Mouse (Mus musculus) kidney, adult 2 months (tissue): ENCODE results near the gene Lypd3. TPM values are rescaled to one million over a fixed set of nuclear protein-coding genes. Genes with fewer than 3 reads are reported as not detected.

ENCODE experiments used
- DNase-seq: peaks from one replicate; pipeline ENCODE4 v3.0.0; 2021
- H3K27ac ChIP-seq: fragments of 200-500 bp; 2 replicates; pipeline ENCODE4 v1.5.1; 2012; ENCODE audit warnings: low read depth, low read length, control low read depth, inconsistent platforms; ENCODE audit not compliant: insufficient read depth
- H3K27me3 ChIP-seq: fragments of 200-500 bp; replicated peaks from 2 replicates; pipeline ENCODE4 v1.6.1; 2012; ENCODE audit warnings: mild to moderate bottlenecking, moderate library complexity, low read length, inconsistent platforms; ENCODE audit not compliant: control insufficient read depth, insufficient read depth
- H3K36me3 ChIP-seq: fragments of 200-500 bp; 2 replicates; pipeline ENCODE4 v1.6.1; 2012; ENCODE audit warnings: mild to moderate bottlenecking, moderate library complexity, low read length, inconsistent platforms; ENCODE audit not compliant: control insufficient read depth, insufficient read depth
- H3K4me1 ChIP-seq: fragments of 200-500 bp; 2 replicates; pipeline ENCODE4 v1.6.1; 2011; ENCODE audit warnings: low read length; ENCODE audit not compliant: control insufficient read depth, insufficient read depth
- H3K4me3 ChIP-seq: fragments of 200-500 bp; 2 replicates; pipeline ENCODE4 v1.5.1; 2011; ENCODE audit warnings: mild to moderate bottlenecking, low read depth, low read length, control low read depth; ENCODE audit not compliant: insufficient read depth
- CTCF ChIP-seq: fragments of 200-500 bp; conservative IDR thresholded peaks from 2 replicates; pipeline ENCODE4 v1.5.1; 2011; ENCODE audit warnings: low read depth, mild to moderate bottlenecking, control low read depth, low read length, moderate library complexity, mixed read lengths; ENCODE audit not compliant: insufficient read depth, insufficient read length
- POLR2A ChIP-seq: fragments of 200-500 bp; IDR thresholded peaks from one replicate; pipeline ENCODE4 v1.6.1; 2011; ENCODE audit warnings: low read depth, low read length, control low read depth
- WGBS: fragments of 180-500 bp; shearing (Covaris S2); methylation state at CpG from one replicate; pipeline ENCODE4 v1.1.7; 2018; 5-methylcytosine and 5-hydroxymethylcytosine counted together
- polyA plus RNA-seq: library from polyadenylated mRNA; depleted of rRNA; stranded (reverse); fragments of >200 nt; gene quantifications from 2 replicates; pipeline ENCODE4 v1.2.3, GENCODE M21; 2012; rRNA removed

The Lypd3 gene
- 0.06 and 0.67 TPM in 2 replicates for polyA plus RNA-seq

GRCm38 (mm10) chr7:24636264-24636663, at the start of gene Lypd3:
TSS of gene Lypd3 (plus strand) at chr7:24636550.
- H3K27ac ChIP-seq: no peak within 1 kb of the TSS
- H3K27me3 ChIP-seq: no peaks in the 10 kb centered on the region; the same call in 1 of the 2 replicates
- TF ChIP-seq POLR2A (no peak), CTCF (no peak)
- 26% methylated on average over 15 of the region's 15 CpGs for WGBS
- DNase-seq: no peak
- H3K4me3 ChIP-seq: no peak within 1 kb of the TSS
- H3K4me1 ChIP-seq: no peaks in the 10 kb centered on the region
- H3K36me3 ChIP-seq: no peaks in the 10 kb centered on the region

GRCm38 (mm10) chr7:24586828-24587227, 49.5 kb upstream of the Lypd3 start:
- Histone ChIP-seq H3K36me3 (no peaks in the 10 kb centered on the region), H3K4me1 (peaks cover 4% of the 10 kb centered on the region), H3K4me3 (no peak overlapping the region), H3K27me3 (no peaks in the 10 kb centered on the region), H3K27ac (no peak overlapping the region)
- TF ChIP-seq CTCF (no peak), POLR2A (no peak)
- DNase-seq: no peak
- 26% methylated on average over 8 of the region's 8 CpGs for WGBS

GRCm38 (mm10) chr7:24587330-24588105, 48.8 kb upstream of the Lypd3 start, which contains the start of the genes Ethe1 and Zfp575:
TSS of gene Ethe1 (plus strand) at chr7:24587543.
TSS of gene Zfp575 (minus strand) at chr7:24587641.
- Histone ChIP-seq H3K36me3 (no peaks in the 10 kb centered on the region), H3K27ac (no peak within 1 kb of the TSS; the same call in 1 of the 2 replicates), H3K4me1 (peaks cover 4% of the 10 kb centered on the region), H3K4me3 (peak within 1 kb of the TSS; percentile 35), H3K27me3 (no peaks in the 10 kb centered on the region)
- TF ChIP-seq CTCF: no peak
- TF ChIP-seq POLR2A: no peak
- DNase-seq: no peak
- WGBS: 14% methylated on average over 30 of the region's 30 CpGs

- H3K36me3 ChIP-seq: no peaks in the 10 kb centered on the region
- H3K27ac ChIP-seq: no peak overlapping the region; the same call in 1 of the 2 replicates
- no peak overlapping the region for H3K4me3 ChIP-seq
- peaks cover 4% of the 10 kb centered on the region for H3K4me1 ChIP-seq
- 23% methylated on average over 13 of the region's 13 CpGs for WGBS
- no peak for TF ChIP-seq CTCF
- no peak for TF ChIP-seq POLR2A
- H3K27me3 ChIP-seq: no peaks in the 10 kb centered on the region
- DNase-seq: peak; percentile 93
These were observed 48.0 kb upstream of the Lypd3 start for GRCm38 (mm10) chr7:24588336-24588735.

GRCm38 (mm10) chr7:24591735-24592134, 44.6 kb upstream of the Lypd3 start:
- 69% methylated on average over 5 of the region's 5 CpGs for WGBS

GRCm38 (mm10) chr7:24592163-24592562, 44.2 kb upstream of the Lypd3 start:
- H3K27me3 ChIP-seq: no peaks in the 10 kb centered on the region
- no peak overlapping the region for H3K27ac ChIP-seq
- TF ChIP-seq POLR2A (no peak), CTCF (no peak)
- H3K36me3 ChIP-seq: no peaks in the 10 kb centered on the region
- H3K4me1 ChIP-seq: peaks cover 7% of the 10 kb centered on the region
- WGBS: 19% methylated on average over 4 of the region's 4 CpGs
- peak; percentile 63 for DNase-seq
- H3K4me3 ChIP-seq: no peak overlapping the region

More at GRCm38 (mm10) chr7:24591735-24592134, 44.6 kb upstream of the Lypd3 start:
- no peak for DNase-seq
- TF ChIP-seq CTCF (no peak), POLR2A (no peak)
- H3K4me3 ChIP-seq: no peak overlapping the region
- H3K36me3 ChIP-seq: no peaks in the 10 kb centered on the region
- no peaks in the 10 kb centered on the region for H3K27me3 ChIP-seq
- H3K4me1 ChIP-seq: peaks cover 7% of the 10 kb centered on the region
- no peak overlapping the region for H3K27ac ChIP-seq

GRCm38 (mm10) chr7:24592781-24593180, 43.6 kb upstream of the Lypd3 start:
- 75% methylated on average over 6 of the region's 6 CpGs for WGBS
- peaks cover 3% of the 10 kb centered on the region for H3K4me1 ChIP-seq
- no peaks in the 10 kb centered on the region for H3K36me3 ChIP-seq
- H3K4me3 ChIP-seq: no peak overlapping the region
- no peak overlapping the region for H3K27ac ChIP-seq
- TF ChIP-seq CTCF: no peak
- TF ChIP-seq POLR2A: no peak
- H3K27me3 ChIP-seq: no peaks in the 10 kb centered on the region
- DNase-seq: no peak
